Mouse (Mus musculus) small intestine, adult 2 months (tissue): ENCODE measurements around the gene Ccdc155. TPM values are rescaled to one million over a fixed set of nuclear protein-coding genes. Genes with fewer than 3 reads are reported as not detected.

Experiments used
- H3K27ac ChIP-seq: fragments of 200-500 bp; 2 replicates; pipeline ENCODE4 v1.5.1; 2012; ENCODE audit warnings: low read depth, low read length, control low read depth, inconsistent platforms; ENCODE audit not compliant: insufficient read depth
- H3K27me3 ChIP-seq: fragments of 200-500 bp; 2 replicates; pipeline ENCODE4 v1.6.1; 2012; ENCODE audit warnings: mild to moderate bottlenecking, moderate library complexity, low read length, inconsistent platforms; ENCODE audit not compliant: control insufficient read depth, insufficient read depth
- H3K36me3 ChIP-seq: fragments of 200-500 bp; 2 replicates; pipeline ENCODE4 v1.6.1; 2012; ENCODE audit warnings: mild to moderate bottlenecking, low read length, control low read depth, inconsistent platforms; ENCODE audit not compliant: control insufficient read depth, insufficient read depth
- H3K4me1 ChIP-seq: fragments of 200-500 bp; 2 replicates; pipeline ENCODE4 v1.6.1; 2012; ENCODE audit warnings: low read length, inconsistent platforms, mixed read lengths; ENCODE audit not compliant: control insufficient read depth, insufficient read depth, insufficient read length
- H3K4me3 ChIP-seq: fragments of 200-500 bp; 2 replicates; pipeline ENCODE4 v1.5.1; 2012; ENCODE audit warnings: low read depth, mild to moderate bottlenecking, control low read depth, inconsistent platforms, low read length, moderate library complexity
- CTCF ChIP-seq: fragments of 200-500 bp; IDR thresholded peaks from 2 replicates; pipeline ENCODE4 v1.5.1; 2012; ENCODE audit warnings: low read depth, mild to moderate bottlenecking, control low read depth, inconsistent platforms, low read length, moderate library complexity, mixed read lengths; ENCODE audit not compliant: insufficient replicate concordance, insufficient read length; ENCODE audit errors: extremely low read depth
- POLR2A ChIP-seq: fragments of 200-500 bp; IDR thresholded peaks from 2 replicates; pipeline ENCODE4 v1.6.1; 2012; ENCODE audit warnings: low read depth, mild to moderate bottlenecking, control low read depth, inconsistent platforms, low read length, moderate library complexity
- WGBS: fragments of 180-500 bp; shearing (Covaris S2); methylation state at CpG from one replicate; pipeline ENCODE4 v1.1.7; 2018; 5-methylcytosine and 5-hydroxymethylcytosine counted together
- polyA plus RNA-seq: library from polyadenylated mRNA; depleted of rRNA; stranded (reverse); fragments of >200 nt; gene quantifications from 2 replicates; pipeline ENCODE4 v1.2.3, GENCODE M21; 2012

Ccdc155 gene
- polyA plus RNA-seq, 1 experiment: not detected

GRCm38 (mm10) chr7:45196994-45197393 is 7.7 kb downstream of the Ccdc155 start:
- H3K4me3 ChIP-seq: no peak overlapping the region
- WGBS: 66% methylated on average over 5 of the region's 5 CpGs
- H3K27me3 ChIP-seq: no peaks in the 10 kb centered on the region
- no peaks in the 10 kb centered on the region for H3K36me3 ChIP-seq
- TF ChIP-seq POLR2A: no peak
- TF ChIP-seq CTCF: no peak
- H3K4me1 ChIP-seq: no peaks in the 10 kb centered on the region
- H3K27ac ChIP-seq: no peak overlapping the region

DNA sequence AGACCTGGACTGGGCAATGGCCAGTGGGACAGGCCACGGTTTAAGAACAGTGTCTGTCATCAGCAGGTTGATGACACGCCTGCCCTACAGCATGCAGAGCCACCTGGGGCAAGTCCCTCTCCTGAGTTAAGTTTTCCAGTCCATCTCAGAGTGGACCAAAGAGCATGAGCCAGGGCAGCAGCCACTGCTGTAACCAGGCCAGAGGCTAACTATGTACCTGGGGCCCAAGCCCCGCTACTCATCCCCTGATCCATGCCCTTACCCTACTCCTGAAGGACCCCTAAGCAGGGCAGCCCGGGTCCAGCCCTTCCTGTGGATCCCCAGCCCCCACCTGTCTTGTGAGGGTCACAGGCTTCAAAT is 8.5 kb downstream of the Ccdc155 start:
- WGBS: 78% methylated on average over 4 of the region's 4 CpGs
- Histone ChIP-seq H3K36me3 (no peaks in the 10 kb centered on the region), H3K4me3 (no peak overlapping the region), H3K4me1 (no peaks in the 10 kb centered on the region), H3K27me3 (no peaks in the 10 kb centered on the region), H3K27ac (no peak overlapping the region)
- TF ChIP-seq CTCF (no peak), POLR2A (no peak)

DNA sequence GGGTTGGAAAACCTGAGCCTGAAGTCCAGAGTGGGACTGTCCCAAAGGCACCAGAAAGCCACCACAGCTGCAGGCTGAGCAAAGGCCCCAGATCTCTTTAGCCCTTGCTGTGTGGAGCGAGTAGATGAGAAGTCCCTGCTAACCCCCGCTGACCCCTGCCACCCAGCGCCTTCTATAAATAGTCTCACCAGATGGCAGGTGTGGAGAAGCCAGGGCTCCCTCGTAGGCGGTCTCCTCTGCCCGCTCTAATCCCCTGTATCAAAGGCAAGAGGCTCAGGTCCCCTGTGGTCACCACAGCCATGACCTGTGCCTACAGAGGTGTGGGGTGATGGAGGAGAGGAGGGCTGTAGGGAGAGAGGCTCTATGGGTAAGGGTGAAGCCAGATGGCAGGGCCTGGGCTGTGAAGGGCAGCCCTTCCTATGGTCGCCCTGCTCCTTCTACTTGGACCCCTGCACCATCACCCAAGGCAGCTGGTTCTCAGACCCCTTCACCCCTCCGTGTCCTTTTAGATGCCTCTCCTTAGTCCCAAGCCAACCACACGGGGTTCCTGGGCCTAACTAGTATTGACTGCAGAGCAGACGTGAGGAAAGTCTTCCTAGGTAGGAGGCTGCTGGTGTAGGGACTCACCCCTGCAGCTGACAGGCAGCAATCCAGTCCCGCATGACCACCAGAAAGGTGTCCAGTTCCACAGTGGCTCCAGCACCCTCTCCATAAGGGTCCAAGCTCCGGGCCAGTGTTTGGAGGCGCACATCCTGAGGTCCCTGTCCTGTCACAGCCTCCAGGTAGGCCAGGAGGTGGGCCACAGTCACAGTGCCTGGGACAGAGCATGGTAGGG is 9.1 kb downstream of the Ccdc155 start:
- Histone ChIP-seq H3K27ac (no peak overlapping the region), H3K4me3 (no peak overlapping the region), H3K36me3 (no peaks in the 10 kb centered on the region), H3K27me3 (no peaks in the 10 kb centered on the region), H3K4me1 (no peaks in the 10 kb centered on the region)
- 71% methylated on average over 13 of the region's 13 CpGs for WGBS
- TF ChIP-seq POLR2A: no peak
- no peak for TF ChIP-seq CTCF

- TF ChIP-seq CTCF (no peak), POLR2A (no peak)
- H3K27me3 ChIP-seq: 0 out of 2 replicates have a peak, but pooled peaks cover 3% of the 10 kb centered on the region
- H3K4me1 ChIP-seq: no peaks in the 10 kb centered on the region
- no peak overlapping the region for H3K27ac ChIP-seq
- no peak overlapping the region for H3K4me3 ChIP-seq
- no peaks in the 10 kb centered on the region for H3K36me3 ChIP-seq
- 68% methylated on average over 17 of the region's 17 CpGs for WGBS
These were observed 10.6 kb downstream of the Ccdc155 start for GRCm38 (mm10) chr7:45193871-45194785.

- TF ChIP-seq POLR2A (no peak), CTCF (no peak)
- Histone ChIP-seq H3K4me3 (no peak overlapping the region), H3K27ac (no peak overlapping the region), H3K4me1 (no peaks in the 10 kb centered on the region), H3K36me3 (no peaks in the 10 kb centered on the region), H3K27me3 (0 out of 2 replicates have a peak, but pooled peaks cover 3% of the 10 kb centered on the region)
- WGBS: 61% methylated on average over 5 of the region's 5 CpGs
These were observed 11.3 kb downstream of the Ccdc155 start for GRCm38 (mm10) chr7:45193406-45193805.

DNA sequence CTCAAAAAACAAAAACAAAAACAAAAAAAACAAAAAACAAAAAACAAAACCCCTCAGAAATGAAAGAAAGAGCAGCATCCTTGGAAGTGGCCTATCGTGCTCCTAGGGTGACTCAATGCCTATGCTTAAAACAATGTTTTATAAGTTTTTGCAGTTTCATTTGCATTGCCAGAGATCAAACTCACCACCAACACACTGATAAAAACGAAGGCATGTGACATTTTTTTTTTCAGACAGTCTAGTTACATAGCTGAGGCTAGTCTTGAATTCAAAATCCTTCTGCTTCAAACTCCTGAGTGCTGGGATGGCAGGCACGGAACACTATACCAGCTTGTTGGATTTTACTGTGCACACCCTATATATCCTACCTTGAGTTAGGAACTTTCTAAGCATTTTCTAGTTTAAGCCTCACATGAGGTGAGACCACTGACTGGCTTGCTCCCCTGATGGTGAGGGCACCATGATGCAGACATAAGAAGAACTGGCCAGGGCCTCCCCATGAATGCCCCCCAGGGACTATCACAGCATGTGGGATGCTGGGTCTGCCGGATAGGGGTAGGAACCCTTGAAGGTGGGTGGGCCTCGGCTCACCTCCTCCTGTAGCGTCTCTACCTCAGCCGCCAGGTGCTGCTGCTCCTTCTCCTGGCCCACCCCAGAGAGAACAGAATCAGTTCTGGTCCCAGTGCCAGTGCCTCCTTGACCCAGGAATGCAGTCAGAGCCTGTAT is 11.9 kb downstream of the Ccdc155 start:
- Histone ChIP-seq H3K27ac (no peak overlapping the region), H3K36me3 (no peaks in the 10 kb centered on the region), H3K4me3 (no peak overlapping the region), H3K27me3 (0 out of 2 replicates have a peak, but pooled peaks cover 3% of the 10 kb centered on the region), H3K4me1 (no peaks in the 10 kb centered on the region)
- TF ChIP-seq CTCF: no peak
- no peak for TF ChIP-seq POLR2A
- 84% methylated on average over 7 of the region's 7 CpGs for whole genome bisulfite sequencing
